8 mouse cellular contexts compared by ENCODE assay signal in the genomic region with DNA sequence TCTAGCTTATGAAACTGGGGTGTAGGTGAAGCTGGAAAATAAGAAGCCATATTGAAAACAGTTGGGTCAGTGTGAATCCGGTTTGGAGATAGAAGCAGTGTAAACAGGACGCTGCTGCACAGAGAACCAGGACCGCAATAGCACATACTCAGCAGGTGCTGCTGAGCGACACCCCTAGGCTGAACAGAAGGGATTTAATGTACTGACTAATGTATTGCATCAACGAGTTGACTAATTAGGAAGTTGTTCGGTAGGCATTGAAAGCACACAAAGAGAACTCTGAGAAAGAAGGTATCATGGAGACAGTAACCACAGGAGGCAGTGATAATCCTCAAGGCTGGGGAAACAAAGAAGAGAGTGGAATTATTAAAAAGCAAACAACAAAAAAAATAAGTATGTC.
DNase-seq lines count a peak whose midpoint lies in the region; ATAC-seq lines count a peak whose summit lies in the region.

No protein-coding gene starts in this region.

- no peaks in the 10 kb centered on the region for H3K4me1 ChIP-seq in heart, embryonic 11.5 days (ENCODE audit: control insufficient read depth, insufficient read depth, low read length)
- peaks cover 5% of the 10 kb centered on the region; the same call in 1 of the 2 replicates for H3K4me1 ChIP-seq in hindbrain, embryonic 10.5 days (replicated peaks)

- H3K4me3 ChIP-seq in heart, embryonic 11.5 days (ENCODE audit: low read depth, low read length): no peak overlapping the region; the same call in 1 of the 2 replicates
- peak overlapping the region; percentile 45 for H3K4me3 ChIP-seq in hindbrain, embryonic 10.5 days

- H3K27ac ChIP-seq in heart, embryonic 11.5 days (ENCODE audit: low read depth, low read length): no peak overlapping the region
- H3K27ac ChIP-seq in hindbrain, embryonic 10.5 days: peak overlapping the region; percentile 78

- no peak for ATAC-seq in heart, embryonic 11.5 days (replicated peaks; ENCODE audit: insufficient number of reproducible peaks, low FRiP score, low TSS enrichment)
- ATAC-seq in megakaryocyte progenitor cell, adult 5-6 weeks (replicated peaks; ENCODE audit: poor library complexity): peak; percentile 62

- peak overlapping the region; percentile 56 for H3K4me2 ChIP-seq in heart, embryonic 11.5 days

- no peaks in the 10 kb centered on the region for H3K27me3 ChIP-seq in heart, embryonic 11.5 days (ENCODE audit: control insufficient read depth, insufficient read depth, low read length)
- H3K27me3 ChIP-seq in hindbrain, embryonic 10.5 days (ENCODE audit: insufficient read depth, poor library complexity, severe bottlenecking): no peaks in the 10 kb centered on the region

- 42% methylated on average over 6 of the region's 6 CpGs for WGBS in heart, embryonic 11.5 days (ENCODE audit: insufficient replicate concordance)
- 37% methylated on average over 6 of the region's 6 CpGs for WGBS in hindbrain, embryonic 10.5 days

- no peaks in the 10 kb centered on the region for H3K9me3 ChIP-seq in heart, embryonic 11.5 days (replicated peaks; ENCODE audit: control insufficient read depth, low read length)
- no peaks in the 10 kb centered on the region for H3K9me3 ChIP-seq in hindbrain, embryonic 10.5 days

- no peak for DNase-seq in heart, postnatal 4 days
- peak; percentile 7 for DNase-seq in MEL-GATA-1-ER (ENCODE audit: extremely low read depth, low read depth)
- no peak for DNase-seq in hindbrain, embryonic 10.5 days (ENCODE audit: low spot score)
- no peak for DNase-seq in adrenal gland, postnatal 36 days
- no peak for DNase-seq in layer of hippocampus, postnatal 36 days
- DNase-seq in urinary bladder, postnatal 14 days (ENCODE audit: low spot score): no peak

- no peaks in the 10 kb centered on the region for H3K36me3 ChIP-seq in heart, embryonic 11.5 days (ENCODE audit: control insufficient read depth, insufficient read depth, low read length)
- H3K36me3 ChIP-seq in hindbrain, embryonic 10.5 days: no peaks in the 10 kb centered on the region

- no peak overlapping the region for H3K9ac ChIP-seq in heart, embryonic 11.5 days (ENCODE audit: low read depth, low read length)
